ENCODE assay signal across 9 mouse cellular contexts in genomic region chr11:59694533-59694932, GRCm38 (mm10). TPM values are rescaled to one million over a fixed set of nuclear protein-coding genes. Genes with fewer than 3 reads are reported as not detected.
A peak's percentile ranks its signal among the peaks of the same experiment; 100 is the strongest.
DNase-seq lines count a peak whose midpoint lies in the region; ATAC-seq and TF ChIP-seq lines count a peak whose summit lies in the region.
"Had no signal": no experiment of that assay in that cellular context is flagged by ENCODE, and none has a peak within 500 bp of the region (broad histone marks: within the 10 kb centered on the region; RNA-seq: fewer than 3 reads in every experiment).

No protein-coding gene starts in this region.

- 50% methylated on average over 1 of the region's 1 CpGs for WGBS in lung, embryonic 16.5 days

- no peaks in the 10 kb centered on the region for H3K27me3 ChIP-seq in lung, embryonic 16.5 days (ENCODE audit: control insufficient read depth, insufficient read depth, low read depth, low read length)
- H3K27me3 ChIP-seq: megakaryocyte, embryonic 14.5 days had no signal

- ATAC-seq in lung, embryonic 16.5 days (ENCODE audit: low read depth): peak; percentile 85
- no peak for ATAC-seq in activated CD4-positive, CD25-positive, alpha-beta regulatory T cell, adult 4 months

- no peak overlapping the region for H3K4me3 ChIP-seq in layer of hippocampus, adult 2 months
- no peak overlapping the region for H3K4me3 ChIP-seq in lung, embryonic 16.5 days (ENCODE audit: low read length)
- H3K4me3 ChIP-seq: megakaryocyte, embryonic 14.5 days had no signal

- no peak overlapping the region for H3K9ac ChIP-seq in lung, embryonic 16.5 days (ENCODE audit: low read length)

- H3K36me3 ChIP-seq in lung, embryonic 16.5 days (ENCODE audit: control insufficient read depth, insufficient read depth, low read length): peaks cover 19% of the 10 kb centered on the region

- peak overlapping the region; percentile 54 for H3K27ac ChIP-seq in layer of hippocampus, adult 2 months
- H3K27ac ChIP-seq in lung, embryonic 16.5 days (ENCODE audit: low read length): peak overlapping the region; percentile 38

- no peak overlapping the region for H3K4me2 ChIP-seq in lung, embryonic 16.5 days (ENCODE audit: low read depth, low read length)

- TF ChIP-seq CTCF in layer of hippocampus, adult 2 months (conservative IDR thresholded peaks at IDR 0.05): no peak

- peaks cover 25% of the 10 kb centered on the region for H3K4me1 ChIP-seq in lung, embryonic 16.5 days (replicated peaks; ENCODE audit: control insufficient read depth, insufficient read depth, low read length)

- H3K9me3 ChIP-seq in lung, embryonic 16.5 days (ENCODE audit: control insufficient read depth, low read length): no peaks in the 10 kb centered on the region
- H3K9me3 ChIP-seq: megakaryocyte, embryonic 14.5 days had no signal

- DNase-seq in adrenal gland, adult 2 months: peak; percentile 65
- DNase-seq in adrenal gland, postnatal 25 days: no peak
- no peak for DNase-seq in layer of hippocampus, adult 2 months (ENCODE audit: low spot score in 2 of 2)
- no peak for DNase-seq in layer of hippocampus, adult 9-10 months (ENCODE audit: low spot score)
- peak; percentile 54 to 70 for DNase-seq in cerebellum, postnatal 14 days
- DNase-seq in c-Kit-positive CD71-positive TER-119-positive erythroid progenitor cells, embryonic 14.5 days (ENCODE audit: low spot score): no peak

RNA-seq across cellular contexts. Expression of gene Mprip, which starts 33.4 kb away (rescaled TPM):
- total RNA-seq in adrenal gland, adult 2 months (2021): 100 to 1,000 TPM; 190 to 233 TPM
- polyA plus RNA-seq in adrenal gland, adult 2 months (2012; rRNA removed): 48.0 and 79.6 TPM in 2 replicates
- 224 and 228 TPM in 2 replicates for total RNA-seq in adrenal gland, postnatal 25 days (2021)
- total RNA-seq in layer of hippocampus, adult 2 months (2021): 100 to 1,000 TPM; 288 to 302 TPM
- 52.9 and 59.0 TPM in 2 replicates for polyA plus RNA-seq in lung, embryonic 16.5 days (2015; fragmentation: Nextera tagmentation; extraction: Ambion mirVana)
- 10 to 100 TPM; 18.3 to 22.0 TPM for polyA plus RNA-seq in activated CD4-positive, CD25-positive, alpha-beta regulatory T cell, adult 4 months (2017; shearing (Covaris generic))

Comparison
In these comparisons a context has a peak if more than half of its experiments do, and no peak if none do; other contexts are left out.
1. DNase-seq: peak in adrenal gland, adult 2 months (single experiment) and cerebellum, postnatal 14 days (2 of 2); none in adrenal gland, postnatal 25 days (single experiment), layer of hippocampus, adult 2 months (0 of 2), layer of hippocampus, adult 9-10 months (single experiment) and c-Kit-positive CD71-positive TER-119-positive erythroid progenitor cells, embryonic 14.5 days (single experiment).